Mouse (Mus musculus) cerebellum, adult 11-12 months (tissue): ENCODE results near the gene Mbnl2.
A peak's percentile ranks its signal among the peaks of the same experiment; 100 is the strongest.

Source experiments
- DNase-seq: peaks from one replicate; pipeline ENCODE4 v3.0.0; 2022

Mbnl2 gene

GRCm38 (mm10) chr14:120276343-120277080 is 1.0 kb downstream of the Mbnl2 start:
- no peak for DNase-seq

- peak; percentile 64 for DNase-seq
Observed at GRCm38 (mm10) chr14:120277081-120277656, 1.7 kb downstream of the Mbnl2 start.

- DNase-seq, result no peak
Observed at GRCm38 (mm10) chr14:120278290-120279244, 3.1 kb downstream of the Mbnl2 start.

DNA sequence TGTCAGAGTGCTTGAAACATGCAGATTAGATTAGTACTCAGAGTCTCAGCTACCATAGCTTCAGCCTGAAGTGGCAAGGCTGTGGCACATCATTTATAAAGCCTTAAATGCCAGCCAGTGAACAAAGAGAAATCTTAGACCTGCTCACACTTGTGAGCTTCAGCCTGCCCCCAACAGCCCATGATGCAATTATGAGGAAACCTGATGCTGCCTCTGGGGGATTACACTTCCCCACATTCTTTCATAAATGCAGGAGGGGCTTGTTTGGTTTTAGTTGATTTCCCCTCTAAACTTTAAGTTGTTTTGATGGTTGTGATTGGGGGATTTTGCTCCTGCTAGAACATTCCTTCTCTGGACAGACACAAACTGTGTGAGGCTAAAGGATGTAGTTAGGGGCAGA is 4.7 kb downstream of the Mbnl2 start:
- DNase-seq, result no peak

DNA sequence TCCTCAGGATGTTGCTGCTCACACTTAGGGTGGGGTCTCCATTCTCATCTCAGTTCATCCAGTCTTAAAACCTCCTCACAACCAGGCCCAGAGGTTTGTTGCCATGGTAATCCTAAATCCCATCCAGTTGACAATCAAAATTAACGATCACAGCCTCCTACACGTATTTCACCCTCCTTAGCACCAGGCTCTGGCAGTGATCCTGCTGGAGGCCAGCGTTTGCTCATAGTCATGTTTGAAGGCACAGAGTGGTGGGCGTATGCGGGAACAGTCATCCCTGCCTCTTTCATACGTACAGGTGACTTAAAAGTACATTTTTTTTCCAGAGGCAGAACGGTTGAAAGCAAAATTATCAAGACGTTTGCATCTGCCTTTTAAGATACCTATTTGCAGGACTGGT is 8.3 kb downstream of the Mbnl2 start:
- no peak for DNase-seq

- DNase-seq, result peak; percentile 21
Observed at GRCm38 (mm10) chr14:120284504-120284903, 9.0 kb downstream of the Mbnl2 start.

GRCm38 (mm10) chr14:120287121-120287986 is 11.9 kb downstream of the Mbnl2 start:
- no peak for DNase-seq

DNA sequence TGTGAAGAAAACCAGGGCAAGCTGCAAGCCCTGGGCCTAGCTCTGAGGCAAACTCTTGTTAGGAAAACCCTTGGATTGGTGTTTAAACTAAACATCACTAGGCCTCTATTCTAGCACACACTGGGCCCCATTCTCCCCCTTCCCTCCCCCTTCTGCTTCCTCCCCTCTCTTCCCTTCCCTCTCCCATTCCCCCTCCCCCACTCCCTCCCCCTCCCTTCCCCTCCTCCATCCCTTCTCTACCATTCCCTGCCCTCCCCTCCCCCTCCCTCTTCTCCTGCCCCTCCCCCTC is 12.5 kb downstream of the Mbnl2 start:
- DNase-seq, result no peak

DNA sequence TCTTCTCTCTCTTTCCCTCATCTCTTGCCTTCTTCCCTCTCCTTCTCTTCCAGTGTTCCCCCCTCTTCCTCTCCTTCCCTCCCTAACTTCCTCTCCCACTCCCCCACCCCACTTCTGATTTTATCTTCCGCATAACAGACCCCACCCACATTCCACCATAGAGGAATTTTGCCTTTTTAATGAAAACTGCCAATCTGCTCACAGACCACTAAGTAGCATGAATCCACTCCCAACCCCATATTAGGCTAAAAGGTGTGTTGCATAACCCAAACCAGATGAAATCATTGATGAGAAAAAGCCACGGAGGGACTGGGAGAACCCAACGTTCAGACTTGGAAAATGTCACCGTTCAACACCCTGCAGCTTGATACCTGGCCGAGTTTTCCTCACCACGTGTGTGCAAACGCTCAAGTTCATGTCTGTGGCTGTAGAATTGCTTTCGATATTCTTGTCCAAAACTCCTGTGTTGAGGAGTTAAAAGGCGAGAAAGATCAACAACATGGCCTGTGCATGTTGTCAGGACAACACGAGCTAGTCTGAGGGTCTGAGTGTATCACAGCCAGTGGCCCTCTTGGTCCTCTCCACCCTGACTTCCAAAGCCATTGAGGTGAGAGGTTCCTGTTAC is 13.0 kb downstream of the Mbnl2 start:
- DNase-seq, result no peak

DNA sequence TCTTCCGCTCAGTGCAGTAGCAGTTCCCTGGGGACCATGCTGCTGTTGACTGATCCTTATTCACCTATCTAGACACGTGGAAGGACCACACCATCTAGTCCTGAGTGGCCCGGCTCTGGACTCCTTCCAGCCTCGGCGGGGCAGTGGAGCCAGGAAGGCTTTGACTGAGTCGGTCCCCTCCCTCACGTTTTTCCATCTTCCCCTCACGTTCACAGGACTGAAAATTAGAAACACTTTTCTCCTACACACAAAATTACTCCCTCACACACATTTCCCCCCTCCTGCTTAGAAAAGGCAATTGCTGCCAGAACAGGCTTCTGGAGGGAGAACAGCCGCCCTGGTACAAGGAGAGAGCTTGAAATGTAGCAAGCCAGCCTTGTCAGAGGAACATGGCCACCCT is 13.6 kb downstream of the Mbnl2 start:
- DNase-seq, result no peak

DNA sequence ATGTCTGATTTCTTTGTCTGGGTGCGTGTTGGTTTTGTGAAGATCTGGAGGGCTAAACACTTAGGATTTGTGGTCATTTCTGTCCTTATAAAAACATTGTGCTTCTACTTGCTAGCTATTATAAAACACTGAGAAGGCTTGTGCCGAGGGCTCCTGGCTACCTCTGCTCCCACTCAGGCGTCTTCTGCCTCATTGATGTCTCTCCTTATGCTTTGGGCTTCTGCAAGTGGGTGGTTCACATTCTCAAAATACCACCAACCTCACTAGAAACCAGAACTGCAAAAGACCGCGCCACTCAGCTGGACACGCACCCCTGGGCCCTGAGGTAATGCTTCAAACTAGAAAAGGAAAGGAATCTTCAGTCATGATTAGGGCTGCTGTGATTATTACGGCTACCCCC is 14.1 kb downstream of the Mbnl2 start:
- no peak for DNase-seq

- DNase-seq, result no peak
Observed at GRCm38 (mm10) chr14:120291226-120291757, 15.8 kb downstream of the Mbnl2 start.

- DNase-seq, result no peak
Observed at GRCm38 (mm10) chr14:120292133-120292532, 16.7 kb downstream of the Mbnl2 start.

DNA sequence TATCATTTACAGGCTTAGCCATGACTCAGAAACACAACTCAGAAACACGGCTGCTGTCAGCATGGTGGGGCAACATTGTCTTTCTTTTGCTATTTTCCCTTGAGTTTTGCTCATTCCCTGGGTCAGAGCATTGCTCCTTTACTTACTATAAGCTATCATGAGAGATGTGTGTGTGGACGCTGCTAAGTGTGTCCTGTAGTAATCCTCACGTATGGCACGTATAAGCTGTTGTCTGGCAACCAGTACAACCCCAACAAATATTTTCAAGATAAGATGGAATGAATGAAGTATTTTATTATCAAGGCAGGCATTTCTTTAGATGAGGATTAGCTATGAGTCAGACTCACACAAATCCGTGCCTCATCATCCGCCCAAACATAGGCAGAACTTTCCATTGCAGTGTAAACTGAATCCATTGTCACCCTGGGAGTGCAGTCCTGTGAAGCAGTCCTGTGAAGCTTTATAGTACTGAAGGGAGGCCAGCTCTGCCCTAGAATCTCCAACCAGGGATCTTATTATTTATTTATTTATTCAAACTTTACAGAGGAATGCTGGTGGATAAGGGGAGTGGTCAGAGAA is 17.2 kb downstream of the Mbnl2 start:
- DNase-seq, result no peak

- no peak for DNase-seq
Observed at GRCm38 (mm10) chr14:120294480-120294879, 19.0 kb downstream of the Mbnl2 start.

DNA sequence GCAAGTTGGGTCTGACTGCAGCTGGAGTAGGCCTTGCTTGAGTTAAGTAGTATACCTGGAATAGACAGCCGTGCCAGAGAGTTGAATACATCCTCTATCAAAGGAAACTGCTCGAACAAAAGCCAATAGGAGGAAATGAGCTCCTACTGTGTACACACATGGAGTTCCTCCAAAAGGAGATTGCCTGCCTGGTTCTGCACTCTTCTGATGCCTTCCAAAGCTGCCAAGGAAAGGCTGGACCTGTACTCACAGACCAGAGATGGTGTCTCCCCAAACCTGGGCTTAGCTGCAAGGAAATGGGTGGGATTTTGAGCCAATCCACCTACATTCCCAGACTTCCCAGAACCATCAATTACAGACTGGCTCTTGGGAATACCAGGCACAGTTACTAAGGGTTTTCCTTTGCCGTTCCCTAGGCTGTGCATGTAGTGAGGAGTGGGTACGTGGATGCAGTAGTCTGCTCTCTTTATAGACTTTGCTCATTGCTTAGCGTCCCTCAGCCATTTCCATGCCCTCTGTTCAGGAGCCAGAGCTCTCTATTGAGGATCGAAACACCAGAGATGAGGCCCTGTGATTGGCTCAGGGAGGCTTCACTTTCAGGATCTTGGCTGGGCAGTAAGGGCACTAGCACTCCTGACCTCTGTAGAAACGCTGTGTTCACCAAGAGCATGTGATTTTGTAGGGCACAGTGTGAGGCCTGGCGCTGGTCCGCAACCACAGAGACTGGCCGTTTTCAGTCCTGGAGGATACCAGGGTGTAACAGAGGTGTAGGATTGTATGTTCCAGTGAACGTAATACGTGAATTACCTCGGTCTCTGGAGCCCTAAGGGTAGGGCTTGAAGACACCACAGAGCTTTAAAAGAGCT is 20.1 kb downstream of the Mbnl2 start:
- DNase-seq, result peak; percentile 68

DNA sequence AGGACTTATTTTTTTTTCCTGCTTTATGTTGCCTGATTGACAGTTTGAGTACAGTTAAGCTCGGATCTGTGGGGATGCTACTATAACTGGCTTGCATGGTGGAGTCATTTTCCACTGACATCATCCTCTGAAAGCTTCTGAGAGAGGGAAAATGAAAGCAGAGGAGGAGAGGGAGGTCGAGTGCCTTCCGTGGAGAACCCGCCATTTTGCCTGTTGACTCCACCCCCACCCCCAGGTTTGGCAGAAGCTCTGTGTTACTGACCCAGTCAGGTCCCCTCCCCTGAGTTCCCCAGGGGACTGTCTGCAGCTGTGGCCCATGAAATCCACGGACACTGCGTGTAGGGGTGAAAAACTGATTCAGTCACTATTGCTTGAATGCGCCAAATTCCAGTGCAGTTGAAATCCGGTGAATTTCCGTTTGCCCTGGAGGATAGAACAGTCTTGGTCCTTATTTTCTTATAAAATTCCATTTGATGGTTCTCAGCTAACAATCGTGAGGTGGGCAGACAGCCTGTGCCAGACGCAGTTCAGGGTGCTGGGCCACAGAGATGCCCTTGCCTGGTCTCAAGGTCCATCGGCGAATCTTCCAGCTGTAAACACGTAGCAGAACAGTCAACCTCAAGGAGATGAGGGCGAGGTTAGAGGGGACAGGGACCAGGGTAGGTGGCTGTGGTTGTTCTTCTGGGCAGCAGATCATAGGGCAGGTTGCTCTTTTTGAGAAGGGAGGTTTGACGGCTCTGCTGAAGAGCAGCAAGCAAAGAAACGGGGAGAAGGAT is 20.9 kb downstream of the Mbnl2 start:
- DNase-seq, result no peak

DNA sequence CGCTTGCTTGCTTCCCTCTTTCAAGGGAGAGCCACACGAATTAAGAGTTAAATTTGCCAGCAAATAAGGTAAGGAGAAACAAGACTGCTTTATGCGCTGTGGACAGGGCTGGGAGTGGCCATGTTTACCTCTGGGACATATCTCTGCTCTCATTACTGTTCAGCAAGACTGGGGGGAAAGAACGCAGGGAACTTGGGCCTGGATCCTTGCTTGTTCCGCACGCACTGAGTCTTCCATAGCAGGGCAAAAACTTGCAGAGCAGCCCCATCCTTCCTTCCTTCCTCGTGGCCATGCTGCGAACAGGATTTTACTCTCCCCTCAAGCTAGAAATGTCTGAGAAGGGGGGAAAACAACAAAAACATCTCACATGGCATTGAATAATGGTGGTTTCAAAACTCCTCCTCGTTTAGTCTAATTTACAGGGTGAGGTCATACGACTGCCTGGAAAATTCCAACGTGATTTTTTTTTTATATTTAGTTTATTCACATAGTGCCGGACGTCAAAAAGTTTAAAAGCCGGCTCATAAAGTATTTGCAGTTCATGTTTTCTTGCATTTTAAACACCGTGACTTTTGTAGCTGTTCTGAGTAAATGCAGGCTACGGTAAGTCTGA is 21.8 kb downstream of the Mbnl2 start:
- no peak for DNase-seq

DNA sequence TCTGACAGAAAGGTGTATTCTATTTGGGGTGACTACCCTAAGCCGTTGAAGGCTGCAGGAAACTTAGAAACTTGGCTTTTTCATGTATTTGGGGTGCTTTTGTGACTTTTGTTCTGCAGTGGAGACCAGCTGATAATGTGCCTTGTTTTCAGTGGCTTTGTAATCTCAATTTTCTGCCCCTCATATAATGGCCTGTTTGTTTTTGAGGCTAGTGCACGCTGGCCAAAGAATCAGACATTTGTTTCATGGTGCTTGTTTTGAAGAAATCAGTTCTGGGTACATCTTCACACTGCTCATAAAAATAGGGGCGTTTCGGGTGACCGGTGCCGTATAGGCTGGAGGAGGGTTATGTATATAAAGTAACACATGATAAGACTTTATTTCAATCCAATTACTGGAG is 22.4 kb downstream of the Mbnl2 start:
- no peak for DNase-seq

- no peak for DNase-seq
Observed at GRCm38 (mm10) chr14:120298439-120298838, 23.0 kb downstream of the Mbnl2 start.
